Mouse (Mus musculus) thymus, postnatal 25 days (tissue): Measurements from ENCODE around the gene Rpl22l1.
A peak's percentile ranks its signal among the peaks of the same experiment; 100 is the strongest.

Experiments
- DNase-seq: peaks from one replicate; pipeline ENCODE4 v3.0.0; 2022

Rpl22l1 gene

GRCm38 (mm10) chr3:28805301-28806097, at the start of gene Rpl22l1:
Rpl22l1 (plus strand) TSS chr3:28805436.
- peak; percentile 99 for DNase-seq

- no peak for DNase-seq
Measured at GRCm38 (mm10) chr3:28755477-28755876, 49.8 kb upstream of the Rpl22l1 start.

GRCm38 (mm10) chr3:28761225-28761789, 43.9 kb upstream of the Rpl22l1 start:
- no peak for DNase-seq

GRCm38 (mm10) chr3:28766935-28767334, 38.3 kb upstream of the Rpl22l1 start:
- DNase-seq: no peak

- no peak for DNase-seq
Measured at GRCm38 (mm10) chr3:28768222-28768621, 37.0 kb upstream of the Rpl22l1 start.

- DNase-seq: peak; percentile 3
Measured at GRCm38 (mm10) chr3:28772919-28773318, 32.3 kb upstream of the Rpl22l1 start.

- no peak for DNase-seq
Measured at GRCm38 (mm10) chr3:28775361-28775760, 29.9 kb upstream of the Rpl22l1 start.

GRCm38 (mm10) chr3:28775958-28776357, 29.3 kb upstream of the Rpl22l1 start:
- DNase-seq: no peak

GRCm38 (mm10) chr3:28776491-28776890, 28.7 kb upstream of the Rpl22l1 start:
- DNase-seq: no peak

GRCm38 (mm10) chr3:28780511-28780910, 24.7 kb upstream of the Rpl22l1 start:
- DNase-seq: no peak

- DNase-seq: peak; percentile 97
Measured at GRCm38 (mm10) chr3:28780994-28781393, 24.2 kb upstream of the Rpl22l1 start, which contains the start of gene Eif5a2. Eif5a2 (plus strand) TSS chr3:28781276.

GRCm38 (mm10) chr3:28781422-28781821, 23.8 kb upstream of the Rpl22l1 start:
- no peak for DNase-seq

GRCm38 (mm10) chr3:28781848-28782247, 23.4 kb upstream of the Rpl22l1 start:
- no peak for DNase-seq

GRCm38 (mm10) chr3:28784176-28784575, 21.1 kb upstream of the Rpl22l1 start:
- no peak for DNase-seq

GRCm38 (mm10) chr3:28794835-28795234, 10.4 kb upstream of the Rpl22l1 start:
- no peak for DNase-seq

- no peak for DNase-seq
Measured at GRCm38 (mm10) chr3:28808039-28808643, 2.9 kb downstream of the Rpl22l1 start.

GRCm38 (mm10) chr3:28811441-28811840, 6.2 kb downstream of the Rpl22l1 start:
- DNase-seq: no peak

- DNase-seq: no peak
Measured at GRCm38 (mm10) chr3:28814361-28814760, 9.1 kb downstream of the Rpl22l1 start.

GRCm38 (mm10) chr3:28816010-28816540, 10.8 kb downstream of the Rpl22l1 start:
- no peak for DNase-seq

- no peak for DNase-seq
Measured at GRCm38 (mm10) chr3:28826272-28826671, 21.0 kb downstream of the Rpl22l1 start.

- no peak for DNase-seq
Measured at GRCm38 (mm10) chr3:28827605-28828004, 22.4 kb downstream of the Rpl22l1 start.

- DNase-seq: no peak
Measured at GRCm38 (mm10) chr3:28829454-28829853, 24.2 kb downstream of the Rpl22l1 start.

GRCm38 (mm10) chr3:28836796-28837371, 31.6 kb downstream of the Rpl22l1 start:
- no peak for DNase-seq
